In the genomic region with DNA sequence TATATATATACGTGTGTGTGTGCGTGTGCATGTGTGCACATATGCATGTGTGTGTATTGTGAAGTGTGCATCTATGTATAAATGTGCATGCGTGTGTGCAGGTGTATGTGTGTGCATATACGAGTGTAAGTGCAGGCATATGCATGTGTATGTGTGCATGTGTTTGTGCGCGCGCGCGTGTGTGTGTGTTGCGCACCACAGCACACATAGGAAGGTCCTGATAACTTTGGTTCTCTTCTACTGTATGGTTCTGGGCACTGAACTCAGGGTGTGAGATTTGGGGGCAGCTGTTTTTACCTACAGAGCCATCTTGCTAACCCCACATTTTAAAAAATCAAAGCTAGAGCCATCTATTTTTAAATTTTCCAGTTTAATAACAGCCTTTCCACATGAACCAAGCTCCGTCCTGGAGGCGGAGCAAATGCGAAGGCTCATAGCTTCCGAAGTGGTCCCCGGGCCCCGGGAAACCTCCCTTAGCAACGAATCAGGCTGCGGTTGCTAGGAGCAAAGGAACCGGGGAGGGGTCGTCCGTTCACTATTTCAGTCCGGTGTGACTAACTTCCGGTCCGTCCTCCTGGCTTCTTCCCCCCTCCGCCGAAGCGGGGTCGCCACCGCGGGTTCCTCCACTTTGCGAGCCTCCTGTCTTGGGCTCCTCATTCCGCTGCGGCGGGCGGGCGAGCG, we compare ENCODE assay signal across 8 mouse cellular contexts. TPM values are rescaled to one million over a fixed set of nuclear protein-coding genes. Genes with fewer than 3 reads are reported as not detected.
DNase-seq lines count a peak whose midpoint lies in the region; ATAC-seq and TF ChIP-seq lines count a peak whose summit lies in the region.

No protein-coding gene starts in this region.

- H3K27ac ChIP-seq in bone marrow, adult 2 months (ENCODE audit: control insufficient read depth, insufficient read depth, low read depth, low read length, poor library complexity): no peak overlapping the region
- no peak overlapping the region for H3K27ac ChIP-seq in embryonic fibroblast, embryonic 13.5 days (ENCODE audit: insufficient read depth, low read length)
- H3K27ac ChIP-seq in heart, embryonic 12.5 days (ENCODE audit: poor library complexity, severe bottlenecking): no peak overlapping the region
- H3K27ac ChIP-seq in kidney, postnatal 0 days: 0 out of 2 replicates have a peak overlapping the region, but pooled peaks have one; percentile 57
- peak overlapping the region; percentile 48; the same call in 1 of the 2 replicates for H3K27ac ChIP-seq in liver, embryonic 11.5 days (ENCODE audit: low read depth, low read length)
- H3K27ac ChIP-seq in stomach, embryonic 14.5 days (ENCODE audit: low read length): no peak overlapping the region

- peaks cover 23% of the 10 kb centered on the region for H3K36me3 ChIP-seq in heart, embryonic 12.5 days
- H3K36me3 ChIP-seq in kidney, postnatal 0 days (ENCODE audit: insufficient read depth, low read length): peaks cover 9% of the 10 kb centered on the region; the same call in 1 of the 2 replicates
- H3K36me3 ChIP-seq in liver, embryonic 11.5 days (ENCODE audit: control insufficient read depth, insufficient read depth, low read length): no peaks in the 10 kb centered on the region
- peaks cover 5% of the 10 kb centered on the region for H3K36me3 ChIP-seq in stomach, embryonic 14.5 days (ENCODE audit: control insufficient read depth, insufficient read depth, low read length)

- 9% methylated on average over 37 of the region's 37 CpGs for WGBS in bone marrow, adult 2 months
- 8% methylated on average over 36 of the region's 37 CpGs for WGBS in heart, embryonic 12.5 days
- 7% methylated on average over 36 of the region's 37 CpGs for WGBS in kidney, postnatal 0 days
- 9% methylated on average over 37 of the region's 37 CpGs for WGBS in liver, embryonic 11.5 days
- 7% methylated on average over 37 of the region's 37 CpGs for WGBS in stomach, embryonic 14.5 days

- no peaks in the 10 kb centered on the region for H3K27me3 ChIP-seq in heart, embryonic 12.5 days (replicated peaks)
- H3K27me3 ChIP-seq in kidney, postnatal 0 days (ENCODE audit: insufficient read depth, low read length): no peaks in the 10 kb centered on the region
- H3K27me3 ChIP-seq in liver, embryonic 11.5 days (replicated peaks; ENCODE audit: control insufficient read depth, insufficient read depth, low read length): no peaks in the 10 kb centered on the region; the same call in 1 of the 2 replicates
- no peaks in the 10 kb centered on the region for H3K27me3 ChIP-seq in stomach, embryonic 14.5 days (ENCODE audit: control insufficient read depth, insufficient read depth, low read length)

- H3K9me3 ChIP-seq in heart, embryonic 12.5 days (replicated peaks): no peaks in the 10 kb centered on the region
- no peaks in the 10 kb centered on the region for H3K9me3 ChIP-seq in kidney, postnatal 0 days (replicated peaks; ENCODE audit: low read length)
- no peaks in the 10 kb centered on the region for H3K9me3 ChIP-seq in liver, embryonic 11.5 days (ENCODE audit: control insufficient read depth, low read length)
- no peaks in the 10 kb centered on the region for H3K9me3 ChIP-seq in stomach, embryonic 14.5 days (ENCODE audit: control insufficient read depth, low read depth, low read length)

- H3K4me1 ChIP-seq in bone marrow, adult 2 months (ENCODE audit: control insufficient read depth, insufficient read depth, low read length): peaks cover 1% of the 10 kb centered on the region
- H3K4me1 ChIP-seq in embryonic fibroblast, embryonic 13.5 days (ENCODE audit: control insufficient read depth, insufficient read depth, low read length): peaks cover 8% of the 10 kb centered on the region
- H3K4me1 ChIP-seq in heart, embryonic 12.5 days (replicated peaks): peaks cover 12% of the 10 kb centered on the region
- H3K4me1 ChIP-seq in kidney, postnatal 0 days (replicated peaks; ENCODE audit: insufficient read depth, low read length): peaks cover 10% of the 10 kb centered on the region
- H3K4me1 ChIP-seq in liver, embryonic 11.5 days (replicated peaks; ENCODE audit: control insufficient read depth, insufficient read depth, low read length): peaks cover 12% of the 10 kb centered on the region
- H3K4me1 ChIP-seq in stomach, embryonic 14.5 days (ENCODE audit: control insufficient read depth, insufficient read depth, low read length): peaks cover 7% of the 10 kb centered on the region

- ATAC-seq in heart, embryonic 12.5 days (ENCODE audit: insufficient number of reproducible peaks, low FRiP score): peak; percentile 86
- ATAC-seq in kidney, postnatal 0 days (replicated peaks; ENCODE audit: low FRiP score, low read depth): peak; percentile 90
- peak; percentile 84 for ATAC-seq in liver, embryonic 11.5 days (replicated peaks; ENCODE audit: low FRiP score)
- ATAC-seq in stomach, embryonic 14.5 days (ENCODE audit: insufficient number of reproducible peaks, insufficient read depth, low FRiP score, low read depth): peak; percentile 90

- TF ChIP-seq CTCF in bone marrow, adult 2 months (IDR thresholded peaks at IDR 0.05; ENCODE audit: control insufficient read depth, insufficient read depth, low read length): no peak
- TF ChIP-seq CTCF in embryonic fibroblast, embryonic 13.5 days (IDR thresholded peaks at IDR 0.05; ENCODE audit: borderline replicate concordance, insufficient read depth, low read length): no peak
- no peak for TF ChIP-seq CTCF in kidney, postnatal 0 days (IDR thresholded peaks at IDR 0.05; ENCODE audit: low read depth)

- DNase-seq in A20 (ENCODE audit: low read depth, low spot score): peak; percentile 94
- DNase-seq in kidney, postnatal 0 days (ENCODE audit: low spot score): peak; percentile 94
- peak; percentile 91 for DNase-seq in liver, embryonic 11.5 days (ENCODE audit: low spot score)
- peak; percentile 93 for DNase-seq in naive thymus-derived CD4-positive, alpha-beta T cell, adult 2 months (ENCODE audit: low read depth)

- TF ChIP-seq POLR2A in bone marrow, adult 2 months (IDR thresholded peaks at IDR 0.05; ENCODE audit: borderline replicate concordance, control insufficient read depth, low read depth, low read length): no peak
- TF ChIP-seq POLR2A in embryonic fibroblast, embryonic 13.5 days (IDR thresholded peaks at IDR 0.05; ENCODE audit: low read depth, low read length): no peak; the same call in 1 of the 2 replicates

- peak overlapping the region; percentile 88 for H3K4me2 ChIP-seq in heart, embryonic 12.5 days
- peak overlapping the region; percentile 95 for H3K4me2 ChIP-seq in kidney, postnatal 0 days (ENCODE audit: low read length)
- peak overlapping the region; percentile 98 for H3K4me2 ChIP-seq in liver, embryonic 11.5 days
- H3K4me2 ChIP-seq in stomach, embryonic 14.5 days (replicated peaks; ENCODE audit: low read depth, low read length): peak overlapping the region; percentile 94

- peak overlapping the region; percentile 32 for H3K4me3 ChIP-seq in bone marrow, adult 2 months (replicated peaks; ENCODE audit: control insufficient read depth, low read depth, low read length)
- H3K4me3 ChIP-seq in embryonic fibroblast, embryonic 13.5 days (ENCODE audit: insufficient read depth, low read length): peak overlapping the region; percentile 95
- peak overlapping the region; percentile 84 for H3K4me3 ChIP-seq in heart, embryonic 12.5 days
- peak overlapping the region; percentile 94 for H3K4me3 ChIP-seq in kidney, postnatal 0 days (replicated peaks; ENCODE audit: low read depth, low read length)
- H3K4me3 ChIP-seq in liver, embryonic 11.5 days (ENCODE audit: low read depth, low read length): peak overlapping the region; percentile 91
- H3K4me3 ChIP-seq in stomach, embryonic 14.5 days (ENCODE audit: low read depth, low read length): peak overlapping the region; percentile 78

- H3K9ac ChIP-seq in heart, embryonic 12.5 days: peak overlapping the region; percentile 91
- H3K9ac ChIP-seq in kidney, postnatal 0 days (ENCODE audit: low read depth, low read length): peak overlapping the region; percentile 94
- H3K9ac ChIP-seq in liver, embryonic 11.5 days (ENCODE audit: low read depth, low read length): peak overlapping the region; percentile 91
- H3K9ac ChIP-seq in stomach, embryonic 14.5 days (replicated peaks; ENCODE audit: low read depth, low read length): peak overlapping the region; percentile 93

RNA-seq across cellular contexts. Expression of gene Svop, which starts 8.5 kb away (rescaled TPM):
- not detected in 2 replicates for polyA plus RNA-seq in bone marrow, adult 2 months (2011; ENCODE audit: insufficient read depth, insufficient read length, low replicate concordance, missing spikeins)
- polyA plus RNA-seq in embryonic fibroblast, embryonic 13.5 days (2011; ENCODE audit: insufficient read length, low read depth, missing spikeins): 0.35 and 0.89 TPM in 2 replicates
- polyA plus RNA-seq in heart, embryonic 12.5 days (2016; fragmentation: Nextera tagmentation; extraction: Ambion mirVana): 0.06 and 0.15 TPM in 2 replicates
- 0.08 and 0.11 TPM in 2 replicates for polyA plus RNA-seq in kidney, postnatal 0 days (2015; fragmentation: Nextera tagmentation; extraction: Ambion mirVana)
- not detected in 2 replicates for polyA plus RNA-seq in liver, embryonic 11.5 days (2014; fragmentation: Nextera tagmentation; extraction: Ambion mirVana)
- 2.9 and 3.0 TPM in 2 replicates for polyA plus RNA-seq in stomach, embryonic 14.5 days (2014; fragmentation: Nextera tagmentation; extraction: Ambion mirVana)

RNA-seq across cellular contexts. Expression of gene Alkbh2, which starts 28.2 kb away (rescaled TPM):
- 3.1 and 8.0 TPM in 2 replicates for polyA plus RNA-seq in bone marrow, adult 2 months (2011; ENCODE audit: insufficient read depth, insufficient read length, low replicate concordance, missing spikeins)
- polyA plus RNA-seq in embryonic fibroblast, embryonic 13.5 days (2011; ENCODE audit: insufficient read length, low read depth, missing spikeins): 4.4 and 5.6 TPM in 2 replicates
- polyA plus RNA-seq in heart, embryonic 12.5 days (2016; fragmentation: Nextera tagmentation; extraction: Ambion mirVana): 8.7 and 11.0 TPM in 2 replicates
- 11.1 and 12.2 TPM in 2 replicates for polyA plus RNA-seq in kidney, postnatal 0 days (2015; fragmentation: Nextera tagmentation; extraction: Ambion mirVana)
- polyA plus RNA-seq in liver, embryonic 11.5 days (2014; fragmentation: Nextera tagmentation; extraction: Ambion mirVana): 13.1 and 13.4 TPM in 2 replicates
- polyA plus RNA-seq in stomach, embryonic 14.5 days (2014; fragmentation: Nextera tagmentation; extraction: Ambion mirVana): 9.6 and 10.0 TPM in 2 replicates

RNA-seq across cellular contexts. Expression of gene Ung, which starts 30.3 kb away (rescaled TPM):
- polyA plus RNA-seq in bone marrow, adult 2 months (2011; ENCODE audit: insufficient read depth, insufficient read length, low replicate concordance, missing spikeins): 7.0 and 29.5 TPM in 2 replicates
- 5.9 and 8.9 TPM in 2 replicates for polyA plus RNA-seq in embryonic fibroblast, embryonic 13.5 days (2011; ENCODE audit: insufficient read length, low read depth, missing spikeins)
- 60.6 and 60.7 TPM in 2 replicates for polyA plus RNA-seq in heart, embryonic 12.5 days (2016; fragmentation: Nextera tagmentation; extraction: Ambion mirVana)
- polyA plus RNA-seq in kidney, postnatal 0 days (2015; fragmentation: Nextera tagmentation; extraction: Ambion mirVana): 31.1 and 34.6 TPM in 2 replicates
- polyA plus RNA-seq in liver, embryonic 11.5 days (2014; fragmentation: Nextera tagmentation; extraction: Ambion mirVana): 41.8 and 47.1 TPM in 2 replicates
- polyA plus RNA-seq in stomach, embryonic 14.5 days (2014; fragmentation: Nextera tagmentation; extraction: Ambion mirVana): 24.1 and 28.8 TPM in 2 replicates

RNA-seq across cellular contexts. Expression of gene Usp30, which starts 34.6 kb away (rescaled TPM):
- 2.0 and 3.6 TPM in 2 replicates for polyA plus RNA-seq in bone marrow, adult 2 months (2011; ENCODE audit: insufficient read depth, insufficient read length, low replicate concordance, missing spikeins)
- 12.2 and 12.4 TPM in 2 replicates for polyA plus RNA-seq in embryonic fibroblast, embryonic 13.5 days (2011; ENCODE audit: insufficient read length, low read depth, missing spikeins)
- polyA plus RNA-seq in heart, embryonic 12.5 days (2016; fragmentation: Nextera tagmentation; extraction: Ambion mirVana): 9.0 and 10.5 TPM in 2 replicates
- polyA plus RNA-seq in kidney, postnatal 0 days (2015; fragmentation: Nextera tagmentation; extraction: Ambion mirVana): 10.3 and 12.0 TPM in 2 replicates
- 6.5 and 8.5 TPM in 2 replicates for polyA plus RNA-seq in liver, embryonic 11.5 days (2014; fragmentation: Nextera tagmentation; extraction: Ambion mirVana)
- polyA plus RNA-seq in stomach, embryonic 14.5 days (2014; fragmentation: Nextera tagmentation; extraction: Ambion mirVana): 10.2 and 10.5 TPM in 2 replicates

RNA-seq across cellular contexts. Expression of gene Acacb, which starts 46.5 kb away (rescaled TPM):
- 0.67 and 1.7 TPM in 2 replicates for polyA plus RNA-seq in bone marrow, adult 2 months (2011; ENCODE audit: insufficient read depth, insufficient read length, low replicate concordance, missing spikeins)
- polyA plus RNA-seq in embryonic fibroblast, embryonic 13.5 days (2011; ENCODE audit: insufficient read length, low read depth, missing spikeins): 1.4 and 1.6 TPM in 2 replicates
- 16.1 and 16.9 TPM in 2 replicates for polyA plus RNA-seq in heart, embryonic 12.5 days (2016; fragmentation: Nextera tagmentation; extraction: Ambion mirVana)
- polyA plus RNA-seq in kidney, postnatal 0 days (2015; fragmentation: Nextera tagmentation; extraction: Ambion mirVana): 4.4 and 4.6 TPM in 2 replicates
- polyA plus RNA-seq in liver, embryonic 11.5 days (2014; fragmentation: Nextera tagmentation; extraction: Ambion mirVana): 0.86 and 1.2 TPM in 2 replicates
- polyA plus RNA-seq in stomach, embryonic 14.5 days (2014; fragmentation: Nextera tagmentation; extraction: Ambion mirVana): 2.5 and 3.3 TPM in 2 replicates

Comparison
In these comparisons a context has a peak if more than half of its experiments do, and no peak if none do; other contexts are left out.
1. H3K27ac ChIP-seq: peak in kidney, postnatal 0 days (single experiment) and liver, embryonic 11.5 days (single experiment); none in bone marrow, adult 2 months (single experiment), embryonic fibroblast, embryonic 13.5 days (single experiment), heart, embryonic 12.5 days (single experiment) and stomach, embryonic 14.5 days (single experiment).
2. H3K4me3 ChIP-seq: peak in every context shown above with its lines; median percentile 95 in embryonic fibroblast, embryonic 13.5 days; 94 in kidney, postnatal 0 days; 91 in liver, embryonic 11.5 days; 84 in heart, embryonic 12.5 days; 78 in stomach, embryonic 14.5 days; 32 in bone marrow, adult 2 months.
3. Peak in every context shown above with its lines, with median percentiles within 50 percentile points of each other: DNase-seq, ATAC-seq, H3K4me2 ChIP-seq and H3K9ac ChIP-seq.